Comparison of ENCODE assay signal across 24 mouse cellular contexts in genomic region chr7:64630697-64631096, GRCm38 (mm10).
DNase-seq lines count a peak whose midpoint lies in the region; ATAC-seq lines count a peak whose summit lies in the region.
"Had no signal": no experiment of that assay in that cellular context is flagged by ENCODE, and none has a peak within 500 bp of the region (broad histone marks: within the 10 kb centered on the region; RNA-seq: fewer than 3 reads in every experiment).

No protein-coding gene starts in this region.

- no peaks in the 10 kb centered on the region for H3K36me3 ChIP-seq in hindbrain, embryonic 15.5 days
- H3K36me3 ChIP-seq in hindbrain, embryonic 12.5 days = no peaks in the 10 kb centered on the region
- H3K36me3 ChIP-seq in neural tube, embryonic 13.5 days = no peaks in the 10 kb centered on the region
- H3K36me3 ChIP-seq: embryonic facial prominence, embryonic 10.5 days; embryonic facial prominence, embryonic 15.5 days; G1E; heart, embryonic 10.5 days; heart, embryonic 15.5 days; limb, embryonic 13.5 days; lung, embryonic 15.5 days had no signal

- no peak for ATAC-seq in hindbrain, embryonic 15.5 days (ENCODE audit: low FRiP score, low read depth)
- no peak for ATAC-seq in hindbrain, embryonic 12.5 days (ENCODE audit: low FRiP score)
- ATAC-seq in neural tube, embryonic 13.5 days (ENCODE audit: low read depth) = no peak
- ATAC-seq: intestine, embryonic 16.5 days; Patski had no signal

- H3K27ac ChIP-seq in hindbrain, embryonic 15.5 days (replicated peaks) = peak overlapping the region; percentile 49; the same call in 1 of the 2 replicates
- H3K27ac ChIP-seq in hindbrain, embryonic 12.5 days = no peak overlapping the region
- peak overlapping the region; percentile 57 for H3K27ac ChIP-seq in neural tube, embryonic 13.5 days (replicated peaks)
- H3K27ac ChIP-seq: embryonic facial prominence, embryonic 10.5 days; forebrain, embryonic 12.5 days; heart, embryonic 10.5 days; heart, embryonic 15.5 days; lung, embryonic 15.5 days had no signal

- H3K27me3 ChIP-seq in hindbrain, embryonic 15.5 days = no peaks in the 10 kb centered on the region
- no peaks in the 10 kb centered on the region for H3K27me3 ChIP-seq in hindbrain, embryonic 12.5 days
- no peaks in the 10 kb centered on the region for H3K27me3 ChIP-seq in neural tube, embryonic 13.5 days
- H3K27me3 ChIP-seq: embryonic facial prominence, embryonic 15.5 days; heart, embryonic 15.5 days; limb, embryonic 13.5 days; lung, embryonic 15.5 days; Patski had no signal

- H3K4me2 ChIP-seq in hindbrain, embryonic 15.5 days = no peak overlapping the region
- H3K4me2 ChIP-seq in hindbrain, embryonic 12.5 days (replicated peaks) = no peak overlapping the region
- no peak overlapping the region for H3K4me2 ChIP-seq in neural tube, embryonic 13.5 days
- H3K4me2 ChIP-seq: embryonic facial prominence, embryonic 15.5 days; forebrain, embryonic 12.5 days; heart, embryonic 15.5 days; liver, embryonic 11.5 days; lung, embryonic 15.5 days had no signal

- H3K4me1 ChIP-seq in hindbrain, embryonic 15.5 days (replicated peaks) = peaks cover 50% of the 10 kb centered on the region
- H3K4me1 ChIP-seq in hindbrain, embryonic 12.5 days = peaks cover 47% of the 10 kb centered on the region
- H3K4me1 ChIP-seq in neural tube, embryonic 13.5 days (replicated peaks) = peaks cover 77% of the 10 kb centered on the region
- H3K4me1 ChIP-seq: heart, embryonic 15.5 days; lung, embryonic 15.5 days had no signal

- no peak overlapping the region for H3K4me3 ChIP-seq in hindbrain, embryonic 15.5 days
- no peak overlapping the region for H3K4me3 ChIP-seq in hindbrain, embryonic 12.5 days
- no peak overlapping the region for H3K4me3 ChIP-seq in neural tube, embryonic 13.5 days
- H3K4me3 ChIP-seq: embryonic facial prominence, embryonic 10.5 days; embryonic facial prominence, embryonic 15.5 days; forebrain, embryonic 12.5 days; heart, embryonic 10.5 days; heart, embryonic 15.5 days; limb, embryonic 13.5 days; lung, embryonic 15.5 days had no signal

- DNase-seq in cerebellum, adult 9-10 months = peak; percentile 51
- DNase-seq in cerebellum, adult 11-12 months = no peak
- no peak for DNase-seq in neural tube, embryonic 10.5 days (ENCODE audit: extremely low spot score, low spot score)
- DNase-seq in retina, embryonic 14.5 days (ENCODE audit: low spot score) = no peak
- DNase-seq: adrenal gland, postnatal 10 days; gastrocnemius, postnatal 14 days; kidney, adult 8-10 months; kidney, postnatal 10 days; thymus, adult 2 months; thymus, postnatal 36 days had no signal

- WGBS in hindbrain, embryonic 15.5 days = 66% methylated on average over 6 of the region's 6 CpGs
- WGBS in hindbrain, embryonic 12.5 days = 86% methylated on average over 6 of the region's 6 CpGs
- WGBS in neural tube, embryonic 13.5 days = 72% methylated on average over 6 of the region's 6 CpGs

- H3K9me3 ChIP-seq in hindbrain, embryonic 15.5 days = no peaks in the 10 kb centered on the region
- 0 out of 2 replicates have a peak, but pooled peaks cover 6% of the 10 kb centered on the region for H3K9me3 ChIP-seq in hindbrain, embryonic 12.5 days (replicated peaks)
- H3K9me3 ChIP-seq in neural tube, embryonic 13.5 days = no peaks in the 10 kb centered on the region
- H3K9me3 ChIP-seq: embryonic facial prominence, embryonic 10.5 days; embryonic facial prominence, embryonic 15.5 days; forebrain, embryonic 12.5 days; heart, embryonic 10.5 days; heart, embryonic 15.5 days; limb, embryonic 13.5 days; lung, embryonic 15.5 days had no signal

- H3K9ac ChIP-seq in hindbrain, embryonic 15.5 days = no peak overlapping the region
- no peak overlapping the region for H3K9ac ChIP-seq in hindbrain, embryonic 12.5 days
- H3K9ac ChIP-seq in neural tube, embryonic 13.5 days = no peak overlapping the region
- H3K9ac ChIP-seq: embryonic facial prominence, embryonic 15.5 days; forebrain, embryonic 12.5 days; heart, embryonic 15.5 days; limb, embryonic 13.5 days; lung, embryonic 15.5 days had no signal
